Mouse (Mus musculus): ENCODE measurements around the gene Mrap2.
"Not testable (repeated sequence)": the region's sequence is repeated elsewhere in the genome, so short reads cannot be mapped to it uniquely, and the experiment has no call there.

Gene Mrap2

DNA sequence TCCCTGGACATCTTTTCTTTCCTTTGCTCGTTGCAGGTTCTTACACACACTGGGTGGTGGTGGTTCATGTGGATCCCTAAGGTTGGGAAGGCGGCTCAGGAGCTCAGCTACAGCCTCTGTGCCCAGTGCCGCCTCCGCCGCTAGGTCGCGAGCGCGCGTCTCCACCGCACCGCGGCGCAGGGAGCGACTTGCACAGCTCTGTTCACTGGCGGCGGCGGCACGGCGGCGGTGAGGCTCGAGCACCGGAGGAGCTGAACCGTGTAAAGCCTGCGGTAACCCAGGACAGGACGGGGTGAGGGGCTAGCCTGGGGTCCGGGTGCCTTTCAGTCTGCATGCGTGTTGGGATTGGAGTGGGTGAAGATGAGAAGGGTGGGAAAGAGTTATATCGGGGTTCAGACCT is at the start of gene Mrap2:
Mrap2 (plus strand) TSS at position 201 of the 400 bp plus-strand sequence.
- DNase-seq, result peak; percentile 76

DNA sequence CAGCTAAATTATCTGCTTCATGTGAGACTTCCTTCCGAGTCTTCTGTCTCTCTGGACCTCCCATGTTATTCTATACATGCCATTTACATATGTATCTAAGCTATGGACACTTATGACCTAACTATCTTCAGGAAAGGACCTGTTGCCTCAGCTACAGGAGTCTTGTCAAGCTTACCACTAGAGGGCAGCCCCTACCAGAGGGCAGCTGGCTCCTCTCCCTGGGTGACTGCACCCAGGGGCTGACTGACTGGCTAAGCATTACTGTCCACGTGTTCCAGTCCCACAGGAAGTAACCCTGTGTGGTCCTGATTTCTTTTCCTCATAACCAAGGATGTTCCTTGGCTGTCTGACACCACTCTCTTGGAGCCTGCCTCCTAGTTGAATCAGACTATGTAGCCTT is 46.1 kb upstream of the Mrap2 start:
- DNase-seq, result no peak

DNA sequence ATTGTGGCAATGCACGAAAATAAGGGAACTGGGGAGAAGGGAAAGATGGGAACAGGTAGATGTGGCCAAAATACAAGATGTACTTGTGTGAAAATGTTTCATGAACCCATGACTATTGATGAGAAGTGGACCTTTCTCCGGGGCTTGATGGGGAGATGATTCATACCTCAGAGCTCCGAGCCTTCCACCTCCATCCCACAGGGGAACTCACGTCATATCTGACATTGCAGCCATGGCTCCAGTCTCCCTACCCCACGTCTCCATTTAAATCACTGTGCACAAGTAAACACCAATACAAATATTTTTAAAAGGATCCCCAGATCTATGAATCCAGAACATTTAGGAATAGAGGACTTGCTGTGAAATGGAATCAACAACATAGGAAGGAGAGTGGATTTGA is 29.1 kb upstream of the Mrap2 start:
- no peak for DNase-seq

DNA sequence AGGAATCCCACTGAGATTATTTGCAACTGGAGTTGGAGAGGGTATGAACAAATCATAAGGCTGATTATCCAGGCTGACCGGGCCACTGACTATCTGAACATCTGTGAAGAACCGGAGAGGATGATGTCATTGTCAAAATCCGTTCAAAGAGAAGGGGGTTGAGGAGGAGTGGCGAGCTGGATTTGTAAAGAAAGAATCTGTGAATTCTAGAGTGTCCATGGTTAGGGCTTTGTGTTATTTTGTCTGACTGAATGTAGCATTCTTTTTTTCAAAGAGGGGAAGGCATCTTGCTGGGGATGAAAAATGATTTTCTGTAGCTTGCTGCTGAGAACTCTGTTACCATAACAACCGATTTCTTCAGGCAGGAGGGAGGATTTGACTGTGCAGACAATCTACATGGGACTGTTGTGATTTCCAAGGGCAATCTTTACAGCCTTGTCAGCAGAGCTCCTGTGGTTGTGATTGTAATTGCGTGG is 28.6 kb upstream of the Mrap2 start:
- peak; percentile 8 for DNase-seq

DNA sequence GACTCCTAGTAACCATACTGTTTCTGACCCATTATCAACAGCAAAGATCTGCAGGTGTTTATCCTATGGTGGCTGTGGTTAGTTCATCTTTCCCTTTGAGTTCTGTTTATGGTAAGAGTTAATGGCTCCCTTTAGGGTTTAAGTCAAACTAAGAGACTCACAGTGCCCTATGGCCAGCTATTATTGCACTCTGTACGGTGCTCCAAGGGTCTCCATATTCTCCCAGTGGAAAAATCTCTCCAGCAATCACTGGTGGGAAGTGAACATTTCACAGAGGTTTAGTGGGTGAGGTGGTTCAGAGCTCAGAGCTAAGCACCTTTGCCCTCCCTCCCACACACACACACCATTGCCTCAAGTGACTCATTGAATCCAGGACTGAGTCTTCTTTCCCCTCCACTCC is 28.1 kb upstream of the Mrap2 start:
- DNase-seq, result no peak

DNA sequence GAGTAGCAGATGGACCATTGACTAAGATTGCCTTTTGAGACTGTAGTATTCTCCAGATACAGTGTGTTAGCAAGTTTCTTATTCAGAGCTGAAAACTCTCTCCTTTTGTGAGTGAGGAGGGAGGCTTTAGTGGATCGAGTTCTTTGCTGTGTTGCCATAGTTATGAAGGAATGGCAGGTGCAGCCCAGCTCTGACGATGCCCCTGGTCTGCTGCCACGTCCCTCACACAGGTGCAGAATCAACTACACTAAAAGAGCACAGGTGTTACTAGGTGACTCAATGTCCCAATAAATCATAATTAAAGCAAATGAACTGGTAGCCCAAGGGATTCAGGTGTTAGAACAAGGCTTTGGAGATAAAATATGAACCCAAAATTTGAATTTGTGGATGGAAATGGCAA is 25.1 kb upstream of the Mrap2 start:
- DNase-seq, result no peak

DNA sequence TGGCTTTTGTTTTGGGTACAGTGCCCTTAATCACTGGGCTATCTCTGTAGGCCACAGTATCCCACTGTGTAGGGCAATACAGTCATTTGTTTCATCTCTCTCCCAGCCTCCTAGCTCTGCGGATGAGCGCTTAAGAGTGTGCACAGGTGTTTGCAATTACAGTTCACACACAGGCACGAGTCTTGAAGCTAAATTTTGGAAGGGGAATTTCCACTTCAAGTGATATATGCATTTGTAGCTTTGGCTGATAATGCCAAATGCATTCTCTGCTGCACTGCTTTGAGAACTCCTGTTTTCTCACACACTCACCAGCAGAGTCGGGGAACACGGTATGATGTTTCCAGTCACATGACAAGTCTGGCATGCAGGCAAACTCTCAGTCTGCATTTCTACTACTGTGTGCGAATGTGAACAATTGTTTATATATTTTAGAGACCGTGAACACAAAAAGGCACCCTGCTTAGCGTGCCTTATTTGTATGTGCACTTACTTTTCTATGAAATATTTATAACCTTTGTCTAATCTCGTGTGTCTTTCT is 22.1 kb upstream of the Mrap2 start:
- DNase-seq, result no peak

DNA sequence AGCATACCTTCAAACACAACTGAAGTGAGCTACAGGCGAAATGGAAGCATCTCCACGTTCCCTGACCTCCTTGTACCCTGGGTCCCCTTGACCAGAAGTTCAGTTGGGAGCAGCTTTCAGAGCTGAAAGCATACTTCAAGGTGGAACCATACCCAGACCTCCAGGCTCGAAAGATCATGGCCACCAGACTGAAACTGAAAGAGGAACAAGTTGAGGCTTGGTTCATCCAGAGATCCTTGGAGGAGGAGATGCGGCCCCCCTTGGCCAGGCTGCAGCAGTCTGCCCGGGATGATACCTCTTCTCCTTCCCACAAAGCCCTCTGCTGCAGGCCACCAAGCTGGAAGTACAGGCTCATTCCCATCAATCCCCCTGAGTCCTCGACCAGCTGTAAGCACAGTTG is 17.1 kb upstream of the Mrap2 start:
- DNase-seq, result not testable (repeated sequence)

DNA sequence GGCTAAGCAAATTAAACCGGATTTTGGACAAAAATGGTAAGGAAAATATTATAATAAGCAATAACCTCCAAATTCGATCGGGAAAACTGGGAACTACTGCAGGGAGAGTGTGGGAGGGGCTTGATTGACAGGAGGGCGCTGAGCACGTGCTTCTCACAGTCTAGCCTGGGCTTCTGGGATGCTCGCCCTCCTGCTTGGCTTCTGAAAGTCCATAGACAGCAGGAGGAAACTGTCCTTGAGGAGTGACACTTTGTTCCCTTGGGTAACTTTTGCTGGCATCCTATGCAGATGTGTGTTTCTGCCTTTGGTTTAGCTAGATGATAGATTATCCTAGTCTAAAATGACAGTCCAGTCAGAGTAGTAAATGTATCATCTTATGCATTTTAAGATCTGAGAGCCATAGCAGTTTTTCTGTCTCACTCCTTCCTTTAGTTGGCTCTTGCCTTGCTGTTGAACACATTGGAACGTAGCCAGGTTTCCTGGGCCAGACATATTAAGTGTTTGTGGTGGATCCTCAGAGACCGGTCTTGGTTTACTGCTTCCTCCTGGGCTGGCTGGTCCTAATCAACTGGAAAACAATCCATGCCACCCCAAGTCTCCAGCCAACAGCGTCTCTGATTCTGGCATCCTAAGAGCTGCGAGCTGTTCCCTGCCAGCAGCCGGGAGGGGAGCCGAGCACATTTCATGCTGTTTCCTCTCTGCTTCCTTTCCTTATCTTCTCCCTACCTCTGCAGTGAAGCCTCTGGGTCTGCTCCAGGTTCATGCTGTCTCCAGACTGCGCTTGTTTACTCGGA is 8.1 kb upstream of the Mrap2 start:
- peak; percentile 15 for DNase-seq

DNA sequence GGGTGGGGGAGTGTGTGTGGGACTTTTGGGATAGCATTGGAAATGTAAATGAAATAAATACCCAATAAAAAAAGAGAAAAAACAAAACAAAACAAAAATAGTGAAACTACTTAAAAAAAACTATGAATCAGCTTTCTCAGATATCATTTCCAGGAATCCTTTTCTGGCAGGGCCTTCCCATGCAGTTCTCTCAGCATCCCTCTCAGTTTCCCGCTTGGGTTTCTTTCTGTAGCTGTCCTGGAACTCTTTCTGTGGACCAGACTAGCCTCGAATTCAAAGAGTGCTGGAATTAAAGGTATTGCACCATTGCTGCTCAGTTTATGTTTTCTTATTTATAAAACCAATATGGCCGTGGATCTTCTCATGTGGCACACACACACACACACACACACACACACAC is 1.0 kb upstream of the Mrap2 start:
- no peak for DNase-seq

DNA sequence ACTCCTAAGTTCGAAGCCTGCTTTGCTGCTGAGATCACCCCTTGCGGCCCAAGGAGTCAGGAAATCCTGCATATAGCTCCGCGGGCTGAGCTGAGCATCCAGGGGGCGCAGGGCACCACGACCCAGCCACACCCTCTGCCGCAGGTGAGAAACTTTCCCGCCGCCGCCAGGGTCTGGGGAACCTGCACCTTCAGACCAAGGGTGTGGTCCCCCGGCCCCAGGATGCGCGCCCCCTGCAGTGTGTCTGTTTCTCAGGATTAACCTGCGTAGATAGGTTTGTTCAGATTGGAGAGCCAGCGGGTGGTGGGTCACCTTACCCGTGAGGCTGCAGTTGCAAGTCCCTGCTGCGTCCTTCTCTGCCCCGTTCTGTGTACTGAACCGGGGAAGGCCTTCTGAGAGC is 426 bp downstream of the Mrap2 start:
- peak; percentile 34 for DNase-seq

DNA sequence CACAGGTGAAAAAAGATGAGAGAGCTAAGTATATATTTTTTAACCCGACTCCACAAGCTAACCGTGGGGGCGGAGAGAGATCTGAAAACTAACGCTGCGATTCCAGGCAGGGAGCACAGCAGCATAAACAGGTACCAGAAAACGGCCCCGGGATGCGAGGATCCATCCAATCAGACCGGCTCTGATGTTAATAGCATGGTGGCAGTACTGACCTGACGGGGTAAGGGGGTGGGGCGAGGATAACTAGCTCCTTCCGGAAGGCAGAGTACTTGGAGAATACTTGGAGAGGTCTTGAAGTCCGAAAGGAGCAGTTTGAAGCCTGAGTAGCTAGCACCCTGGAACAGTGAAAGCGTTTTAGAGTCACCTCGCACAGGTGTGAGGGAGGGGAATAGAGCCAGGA is 1.1 kb downstream of the Mrap2 start:
- DNase-seq, result no peak

DNA sequence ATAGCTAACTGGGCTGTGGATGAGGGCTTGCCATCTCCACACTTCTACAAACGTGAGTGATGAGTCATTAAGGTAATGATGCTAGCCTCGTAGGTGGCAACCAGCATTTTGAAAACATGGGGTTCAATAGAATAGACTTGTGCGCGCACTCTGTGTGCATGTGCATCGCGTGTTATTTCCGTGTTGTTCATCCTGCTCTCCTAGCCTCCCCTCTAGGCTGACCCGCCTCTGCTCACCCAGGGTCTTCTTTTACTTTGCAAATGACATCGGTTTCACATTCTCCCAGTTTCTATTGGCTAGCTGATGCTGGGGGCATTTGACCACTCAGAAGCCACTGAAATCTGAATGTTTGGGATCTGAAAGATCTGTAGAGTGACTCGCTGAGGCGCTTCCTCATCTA is 1.6 kb downstream of the Mrap2 start:
- DNase-seq, result no peak

DNA sequence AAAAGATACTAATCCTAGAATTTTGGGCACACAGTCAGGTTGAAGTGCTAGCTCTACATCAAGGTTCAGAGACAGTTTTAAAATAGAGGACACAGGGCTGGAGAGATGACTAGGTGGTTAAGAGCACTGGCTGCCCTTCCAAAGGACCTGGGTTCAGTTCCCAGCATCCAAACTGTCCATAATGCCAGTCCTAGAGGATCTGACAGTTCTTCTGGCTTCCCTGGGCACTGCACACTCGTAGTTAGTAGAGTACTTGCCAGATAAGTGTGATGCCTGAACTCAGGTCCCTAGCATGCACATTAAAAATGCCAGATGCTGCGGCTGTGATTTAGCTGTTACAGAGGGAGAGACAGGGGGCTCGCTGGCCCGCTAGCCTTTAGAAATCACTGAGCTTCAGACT is 2.3 kb downstream of the Mrap2 start:
- DNase-seq, result no peak

DNA sequence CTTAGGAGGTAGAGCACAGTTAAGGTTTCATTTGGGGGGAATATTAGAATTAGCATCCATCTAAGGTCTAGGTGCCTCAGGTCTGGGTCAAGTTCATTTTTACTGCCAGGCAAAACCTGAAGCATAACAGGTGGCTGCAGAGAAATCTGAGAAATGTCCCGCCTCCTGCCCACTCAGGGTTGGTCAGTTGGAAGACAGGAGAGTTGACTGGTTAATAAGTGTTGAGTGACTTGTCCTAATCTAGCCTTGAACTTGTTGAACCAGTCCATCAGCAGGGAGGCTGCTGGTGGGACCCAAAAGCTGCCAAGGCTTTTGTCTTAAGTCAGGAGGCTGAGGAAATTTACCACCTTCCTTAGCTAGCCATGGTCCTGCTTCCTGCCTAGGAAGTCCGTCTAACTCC is 3.8 kb downstream of the Mrap2 start:
- no peak for DNase-seq

DNA sequence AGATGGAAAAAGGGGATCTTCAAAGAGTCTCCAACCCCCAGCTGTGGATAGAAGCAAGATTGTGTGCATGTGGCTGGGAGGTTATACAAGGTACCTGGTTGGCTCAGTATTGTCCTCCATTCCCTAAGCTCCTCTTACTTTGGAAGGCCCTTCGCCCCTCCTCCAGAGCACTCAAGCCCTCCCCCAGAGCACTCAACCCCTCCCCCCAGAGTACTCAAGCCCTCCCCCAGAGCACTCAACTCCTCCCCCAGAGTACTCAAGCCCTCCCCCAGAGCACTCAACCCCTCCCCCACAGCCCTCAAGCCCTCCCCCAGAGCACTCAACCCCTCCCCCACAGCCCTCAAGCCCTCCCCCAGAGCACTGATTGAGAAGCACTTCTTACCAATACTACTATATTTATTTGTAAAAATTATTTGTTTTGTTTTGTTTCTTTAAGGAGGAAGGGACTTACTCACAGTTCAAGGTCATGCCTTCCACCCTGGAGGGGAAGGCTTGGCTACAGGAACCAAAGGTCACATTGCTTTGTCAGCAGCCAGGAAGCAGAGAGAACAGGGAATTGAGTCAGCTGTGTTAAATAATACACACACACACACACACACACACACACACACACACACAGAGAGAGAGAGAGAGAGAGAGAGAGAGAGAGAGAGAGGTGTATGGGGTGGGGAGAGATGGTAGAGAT is 8.7 kb downstream of the Mrap2 start:
- no peak for DNase-seq

DNA sequence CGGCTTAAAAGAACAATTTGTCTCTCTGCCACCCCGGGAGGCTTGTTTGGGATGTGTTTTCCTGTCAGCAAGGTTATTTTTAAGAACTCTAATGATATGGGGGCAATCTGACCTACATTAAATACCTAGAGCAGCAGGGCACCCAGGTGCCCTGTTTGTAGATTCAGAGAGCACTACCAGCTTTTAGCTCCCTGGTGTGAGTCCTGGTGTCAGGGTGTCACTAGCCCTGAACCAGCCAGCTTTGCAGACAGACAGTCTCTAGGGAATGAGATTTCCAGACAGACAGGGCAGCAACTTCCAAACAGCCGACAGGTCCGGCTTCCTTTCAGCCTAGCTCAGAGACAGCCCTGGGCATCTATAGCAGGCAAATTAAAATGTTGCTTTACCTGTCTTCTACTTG is 18.5 kb downstream of the Mrap2 start:
- DNase-seq, result no peak

DNA sequence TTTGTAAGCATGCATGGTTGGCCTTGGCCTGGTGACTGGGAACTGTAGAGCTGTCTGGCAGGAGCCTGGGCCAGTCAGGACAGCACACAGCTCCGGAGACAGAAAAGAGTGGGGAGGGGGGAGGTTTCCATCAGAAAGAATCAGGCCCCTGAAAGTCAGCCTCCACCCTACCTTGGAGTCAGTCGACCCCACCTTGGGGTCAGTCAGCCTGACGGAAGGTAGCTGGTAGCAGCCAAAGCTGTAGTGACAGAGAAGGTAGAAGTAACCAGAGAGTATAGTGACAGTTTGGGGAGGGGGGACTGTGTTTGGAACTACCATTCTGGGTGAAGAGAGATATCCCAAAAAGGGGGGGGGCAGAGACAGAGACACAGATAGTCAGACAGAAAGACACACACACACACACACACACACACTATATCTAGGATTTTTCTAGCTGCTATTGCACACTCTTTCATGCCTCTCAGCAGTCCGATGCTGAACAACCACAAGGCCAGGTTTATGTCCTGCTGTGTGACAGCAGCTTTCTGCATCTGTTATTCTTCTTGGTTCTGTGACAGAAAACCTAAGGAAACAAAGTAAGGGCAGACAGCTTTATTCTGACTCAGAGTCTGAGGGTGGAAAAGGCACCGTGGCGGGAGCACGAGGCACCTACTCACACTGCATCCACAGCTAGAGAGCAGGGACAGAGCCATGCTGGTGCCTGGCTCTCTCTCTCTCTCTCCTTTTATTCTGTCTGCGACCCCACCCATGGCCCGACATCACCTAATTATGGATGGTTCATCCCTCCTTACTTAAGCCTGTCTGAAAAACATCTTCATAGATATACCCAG is 23.1 kb downstream of the Mrap2 start:
- no peak for DNase-seq

DNA sequence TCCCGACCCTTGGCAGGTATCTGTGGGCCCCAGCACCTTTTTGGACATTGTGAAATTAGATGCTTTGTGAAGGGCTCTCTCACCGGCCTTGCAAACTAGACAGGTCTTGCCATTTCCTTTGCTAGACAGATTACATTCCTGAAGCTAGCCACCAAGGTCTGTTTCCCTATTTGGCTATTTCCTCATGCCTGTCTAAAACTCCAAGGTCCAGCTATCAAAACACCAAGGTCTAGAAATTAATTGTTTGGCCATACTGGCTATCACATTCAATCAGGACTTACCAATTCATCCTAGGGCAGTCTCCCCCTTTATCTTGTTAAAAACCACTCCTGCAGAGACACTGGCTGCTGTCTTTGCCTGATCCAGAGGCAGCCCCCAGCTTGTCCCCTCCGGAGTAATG is 23.9 kb downstream of the Mrap2 start:
- no peak for DNase-seq

DNA sequence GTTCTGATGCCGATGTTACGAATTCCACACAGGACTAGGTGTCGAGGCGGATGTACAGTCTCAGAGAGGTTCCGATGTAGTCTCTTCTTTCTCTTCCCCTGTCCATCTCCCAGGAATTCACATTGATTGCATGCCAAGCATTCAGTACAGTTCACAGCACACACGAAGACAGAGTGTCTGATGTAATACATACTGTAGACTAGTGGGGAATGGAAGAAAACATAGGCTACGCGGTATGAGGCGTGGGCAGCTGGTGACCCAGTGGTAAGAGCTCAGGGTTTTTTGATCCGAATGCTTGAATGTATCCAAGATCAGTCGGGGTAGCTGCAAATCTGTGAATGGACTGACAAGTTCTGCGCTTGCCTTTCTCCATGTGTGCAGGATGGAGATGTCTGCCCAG is 25.0 kb downstream of the Mrap2 start:
- no peak for DNase-seq

DNA sequence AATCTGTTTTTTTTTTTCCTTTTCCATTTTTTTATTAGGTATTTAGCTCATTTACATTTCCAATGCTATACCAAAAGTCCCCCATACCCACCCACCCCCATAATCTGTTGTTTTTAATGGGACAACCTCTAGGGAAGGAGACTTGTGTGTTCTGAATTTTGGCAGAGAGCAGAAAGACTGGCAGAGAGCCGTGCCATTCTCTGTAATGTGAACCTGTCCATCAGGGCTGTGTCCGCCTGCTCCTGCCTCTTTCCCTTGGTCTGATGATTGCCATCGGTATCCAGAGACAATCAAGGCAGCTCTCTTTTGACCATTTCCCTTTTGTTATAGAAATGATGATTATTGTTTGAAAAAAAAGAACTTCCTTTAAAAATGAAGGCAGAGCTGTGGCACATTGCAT is 26.8 kb downstream of the Mrap2 start:
- no peak for DNase-seq

DNA sequence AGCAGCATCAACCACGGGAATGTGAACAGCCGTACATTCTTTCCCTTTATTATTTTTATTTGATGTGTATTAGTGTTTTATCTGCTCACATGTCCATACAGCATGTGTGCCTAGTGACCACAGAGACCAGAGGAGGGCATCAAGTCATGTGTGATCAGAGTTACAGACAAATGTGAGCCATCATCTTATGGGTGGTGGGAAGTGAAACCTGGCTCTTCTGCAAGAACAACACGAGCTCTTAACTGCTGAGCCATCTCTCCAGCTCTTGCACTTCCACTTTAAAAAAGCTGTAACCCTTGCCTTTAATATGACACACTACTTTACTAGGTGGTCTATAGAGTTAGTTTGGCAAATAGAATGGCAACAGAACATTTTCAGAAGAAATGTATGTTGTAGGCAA is 27.4 kb downstream of the Mrap2 start:
- no peak for DNase-seq

DNA sequence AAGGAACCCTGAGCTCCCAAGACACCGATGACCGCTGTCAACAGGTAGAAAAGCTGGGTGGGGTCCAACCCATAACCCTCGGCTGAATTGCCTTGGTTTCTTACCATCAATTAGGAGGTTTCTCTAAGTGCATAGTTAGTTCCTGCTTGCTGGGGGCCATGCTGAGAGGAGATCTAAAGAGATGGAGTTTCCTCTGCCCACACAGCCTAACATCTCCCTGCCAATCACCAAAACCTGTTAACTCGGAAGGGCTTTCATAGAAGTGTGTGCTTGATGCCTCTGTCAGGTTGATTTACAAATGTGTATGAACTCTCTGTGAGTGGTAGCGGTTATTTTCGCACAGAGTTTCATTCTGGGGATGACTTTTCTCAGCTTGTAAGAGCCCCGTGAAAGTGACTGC is 34.4 kb downstream of the Mrap2 start:
- no peak for DNase-seq
